Mouse (Mus musculus): Measurements from ENCODE around the gene Olfr805.

Olfr805 gene

GRCm38 (mm10) chr10:129729275-129729674 is at the start of gene Olfr805:
Gene Olfr805, minus strand, starts transcription at chr10:129729375.
- in situ Hi-C loops (cut with MboI, MseI) = no loop called here

DNA sequence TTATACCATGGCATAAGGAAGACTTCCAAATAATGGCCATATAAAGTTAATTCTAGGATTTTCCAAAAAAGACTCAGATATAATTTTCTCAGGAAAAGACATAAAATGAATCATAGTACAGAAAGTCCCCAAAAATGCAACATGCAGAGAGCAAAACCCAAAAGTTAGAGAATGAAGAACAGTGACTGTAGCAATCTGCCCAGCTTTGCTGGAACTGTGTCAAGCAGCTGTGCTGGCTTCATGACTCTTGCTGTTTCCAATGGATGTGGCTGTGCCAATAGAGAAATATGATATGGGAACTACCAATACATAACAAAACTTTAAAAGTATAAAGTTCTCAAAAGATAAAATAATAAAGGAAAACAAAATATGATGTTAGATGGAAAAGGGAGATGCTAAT is 48.9 kb upstream of the Olfr805 start:
- in situ Hi-C loops (cut with MboI, MseI) = no loop called here

- in situ Hi-C loops (cut with MboI, MseI) = no loop called here
Measured at GRCm38 (mm10) chr10:129774338-129774737, 45.2 kb upstream of the Olfr805 start, which contains the start of gene Olfr809. Gene Olfr809, plus strand, starts transcription at chr10:129774638.

- in situ Hi-C loops (cut with MboI, MseI) = no loop called here
Measured at GRCm38 (mm10) chr10:129765182-129765581, 36.0 kb upstream of the Olfr805 start, which contains the start of gene Olfr808. Gene Olfr808, plus strand, starts transcription at chr10:129765482.

GRCm38 (mm10) chr10:129757693-129758092 is 28.5 kb upstream of the Olfr805 start, which contains the start of gene Olfr807:
Gene Olfr807, minus strand, starts transcription at chr10:129757793.
- in situ Hi-C loops (cut with MboI, MseI) = no loop called here

DNA sequence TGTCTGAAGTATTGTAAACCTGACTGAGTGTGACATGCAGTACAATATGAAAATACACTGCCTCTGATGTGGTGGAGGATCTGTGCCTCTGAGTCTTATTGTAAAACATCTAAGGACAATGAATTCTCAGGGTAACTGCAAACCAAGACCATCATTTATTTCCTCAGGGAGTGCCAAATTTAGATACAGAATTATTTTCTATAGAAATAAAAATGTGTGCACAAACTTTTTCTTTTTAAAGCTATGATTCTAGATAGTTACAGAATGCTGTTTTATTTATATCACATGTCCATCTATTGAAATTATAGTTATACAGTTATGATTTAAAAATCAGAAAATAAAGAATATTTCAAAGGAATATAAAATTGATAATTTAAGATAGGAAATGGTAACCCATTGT is 12.6 kb upstream of the Olfr805 start, which contains the start of gene Olfr806:
Olfr806 (minus strand) TSS at position 101 of the 400 bp plus-strand sequence.
- in situ Hi-C loops (cut with MboI, MseI) = no loop called here

- in situ Hi-C loops (cut with MboI, MseI) = no loop called here
Measured at GRCm38 (mm10) chr10:129702910-129703309, 26.3 kb downstream of the Olfr805 start, which contains the start of gene Olfr804. Gene Olfr804, plus strand, starts transcription at chr10:129703210.

GRCm38 (mm10) chr10:129694186-129694585 is 35.0 kb downstream of the Olfr805 start, which contains the start of gene Olfr803:
Gene Olfr803, minus strand, starts transcription at chr10:129694286.
- in situ Hi-C loops (cut with MboI, MseI) = no loop called here

DNA sequence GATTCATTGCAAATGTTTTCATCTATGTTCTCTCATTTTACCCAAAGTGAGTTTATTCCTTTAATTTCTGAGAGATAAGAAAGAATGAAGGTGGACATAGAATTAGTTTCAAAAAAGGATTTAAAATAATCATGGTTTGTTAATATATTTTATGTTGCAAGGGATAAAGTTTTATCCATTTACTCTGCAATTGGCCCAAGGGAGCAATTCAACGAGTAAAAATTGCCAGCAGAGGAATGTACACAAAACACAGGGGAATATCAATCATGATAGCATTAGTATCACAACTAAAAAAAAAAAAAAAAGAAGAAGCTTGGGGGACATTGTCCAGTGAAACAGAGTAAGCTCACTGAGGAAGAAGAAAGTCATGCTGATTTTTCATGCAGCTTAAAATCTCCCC is 41.1 kb downstream of the Olfr805 start, which contains the start of gene Olfr802:
Olfr802 (minus strand) TSS at position 101 of the 400 bp plus-strand sequence.
- in situ Hi-C loops (cut with MboI, MseI) = no loop called here

DNA sequence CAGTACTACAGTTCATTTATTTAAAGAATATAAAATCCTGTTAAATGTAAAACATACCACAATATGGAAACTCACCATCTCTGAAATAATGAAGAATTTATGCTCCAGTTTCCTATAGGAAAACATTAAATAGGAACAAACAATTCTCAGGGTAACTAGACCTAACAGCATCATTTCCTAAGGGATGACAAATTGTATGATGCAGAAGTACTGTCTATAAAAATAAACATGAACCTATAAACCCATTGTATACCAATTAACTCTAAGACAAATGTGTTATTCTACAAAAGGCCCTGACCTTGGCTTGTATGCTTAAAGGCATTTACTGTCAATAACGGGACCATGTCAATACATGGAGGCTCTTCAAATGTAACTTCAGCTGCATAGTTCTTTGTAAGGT is 55.4 kb downstream of the Olfr805 start, which contains the start of gene Olfr801:
Olfr801 (minus strand) TSS at position 101 of the 400 bp plus-strand sequence.
- in situ Hi-C loops (cut with MboI, MseI) = no loop called here
